Mouse (Mus musculus) layer of hippocampus, adult 9-11 months (tissue): Measurements from ENCODE around the gene Mapre3.
A peak's percentile ranks its signal among the peaks of the same experiment; 100 is the strongest.

Experiments used
- DNase-seq: peaks from one replicate; pipeline ENCODE4 v3.0.0; 2022

Mapre3 gene

DNA sequence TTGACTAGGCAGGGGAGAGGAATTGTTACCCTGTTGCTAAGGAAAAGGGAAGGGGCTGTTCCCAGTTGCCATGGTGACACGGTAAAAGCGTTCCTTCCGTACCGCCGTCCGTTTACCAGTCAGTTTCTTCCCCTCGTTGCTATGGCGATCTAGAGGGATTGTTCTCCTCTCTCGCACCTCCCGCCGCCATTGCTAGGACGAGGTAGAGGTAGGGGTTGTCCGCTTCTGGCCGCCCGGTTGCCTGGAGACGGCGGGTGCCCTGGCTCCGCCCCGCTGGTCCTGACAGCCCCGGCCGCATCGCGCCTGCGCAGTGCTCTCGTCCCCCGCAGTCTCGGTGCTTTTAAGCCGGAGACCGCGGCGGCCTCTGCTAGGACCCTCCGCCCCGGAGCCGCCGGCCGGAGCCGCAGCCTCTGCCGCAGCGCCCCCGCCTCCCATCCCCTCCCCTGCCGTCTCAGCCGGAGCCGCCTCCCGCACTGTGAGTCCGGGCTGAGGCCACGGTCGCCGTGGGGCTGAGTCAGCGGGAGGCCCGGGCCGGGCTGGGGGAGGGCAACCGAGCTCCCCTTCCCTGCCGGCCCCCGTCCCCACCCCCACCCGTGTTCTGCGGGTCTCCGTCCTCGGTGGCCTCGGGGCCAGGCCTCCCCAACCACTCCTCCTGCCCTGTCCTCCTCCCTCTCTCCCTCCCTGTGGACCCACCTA, at the start of gene Mapre3:
Mapre3 (plus strand) TSS at position 218 of the 696 bp plus-strand sequence.
- DNase-seq = peak; percentile 94

GRCm38 (mm10) chr5:30765596-30766370, 48.7 kb upstream of the Mapre3 start:
- no peak for DNase-seq

DNA sequence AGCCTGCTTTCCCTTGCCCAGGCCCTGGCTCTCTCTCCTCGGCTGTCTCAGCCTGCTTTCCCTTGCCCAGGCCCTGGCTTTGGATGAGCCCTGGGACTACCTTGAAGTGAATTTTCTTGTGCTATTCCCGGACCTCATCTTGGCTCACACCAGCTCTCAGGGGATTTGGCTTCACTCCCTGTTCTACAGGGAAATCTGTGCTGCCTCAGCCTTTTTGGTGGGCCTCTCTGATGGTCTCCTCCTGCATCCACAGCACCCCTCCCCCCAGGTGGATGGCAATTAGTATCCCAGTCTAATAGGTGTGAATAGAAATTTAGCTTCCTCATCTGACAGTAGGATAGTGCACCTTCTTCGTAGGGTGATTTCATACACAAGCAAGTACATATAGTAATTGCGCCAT, 46.4 kb upstream of the Mapre3 start:
- DNase-seq = no peak

- no peak for DNase-seq
These were observed 45.8 kb upstream of the Mapre3 start for GRCm38 (mm10) chr5:30768598-30768997.

- no peak for DNase-seq
These were observed 45.4 kb upstream of the Mapre3 start for GRCm38 (mm10) chr5:30769075-30769474.

DNA sequence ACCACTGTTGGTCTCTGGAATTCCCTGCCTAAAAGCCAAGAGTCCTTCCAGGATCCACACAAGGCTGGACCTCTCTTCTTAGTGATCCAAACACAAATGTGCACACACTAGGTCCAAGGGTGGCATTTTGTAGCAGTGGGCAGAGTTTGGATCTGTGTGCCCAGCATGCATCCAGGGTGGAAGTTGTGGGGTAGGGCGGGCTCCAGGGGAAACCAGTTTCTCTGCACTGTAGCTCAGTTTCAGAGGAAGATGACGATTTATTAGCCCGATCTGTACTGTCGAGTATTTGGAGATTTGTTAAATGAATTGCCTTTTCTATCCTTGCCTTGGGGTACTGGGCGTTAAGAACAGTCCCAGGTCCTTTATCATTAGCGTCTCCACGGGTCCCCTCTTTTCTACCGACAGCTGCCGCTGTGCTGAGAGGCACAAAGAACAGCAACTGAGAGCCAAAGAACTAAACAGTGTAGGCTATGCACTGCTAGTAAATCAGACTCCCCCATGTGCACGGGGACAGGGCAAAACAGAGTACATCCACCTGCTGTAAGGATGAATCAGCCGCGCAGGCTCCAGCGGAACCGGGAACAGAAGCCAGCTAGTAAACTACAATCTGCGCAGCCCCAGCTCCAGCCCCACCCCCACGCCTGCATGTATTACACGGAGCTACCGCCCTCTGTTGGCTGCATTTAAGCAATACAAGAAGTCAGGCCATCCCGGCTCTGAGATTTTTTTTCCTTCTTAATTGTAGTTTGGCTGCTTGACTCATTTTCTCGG, 39.7 kb upstream of the Mapre3 start:
- peak; percentile 95 for DNase-seq

DNA sequence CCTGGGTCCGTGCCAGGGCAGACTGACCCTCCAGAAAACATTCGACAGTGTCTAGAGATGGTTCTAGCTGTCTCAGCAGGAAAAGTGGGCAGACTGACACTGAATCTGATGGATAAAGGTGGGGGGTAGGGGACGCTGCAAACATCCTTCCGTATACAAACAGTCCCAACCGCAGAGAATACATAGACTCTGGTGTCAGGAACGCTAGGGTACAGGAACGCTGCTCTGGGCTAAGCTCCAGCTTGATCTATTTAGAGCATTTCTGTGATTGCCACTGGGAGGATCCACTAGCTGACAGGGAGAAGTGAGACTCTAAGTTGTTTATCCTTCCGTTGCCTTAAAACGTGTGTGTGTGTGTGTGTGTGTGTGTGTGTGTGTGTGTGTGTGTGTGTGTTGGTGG, 33.7 kb upstream of the Mapre3 start:
- peak; percentile 61 for DNase-seq

GRCm38 (mm10) chr5:30781147-30781546, 33.3 kb upstream of the Mapre3 start:
- no peak for DNase-seq

DNA sequence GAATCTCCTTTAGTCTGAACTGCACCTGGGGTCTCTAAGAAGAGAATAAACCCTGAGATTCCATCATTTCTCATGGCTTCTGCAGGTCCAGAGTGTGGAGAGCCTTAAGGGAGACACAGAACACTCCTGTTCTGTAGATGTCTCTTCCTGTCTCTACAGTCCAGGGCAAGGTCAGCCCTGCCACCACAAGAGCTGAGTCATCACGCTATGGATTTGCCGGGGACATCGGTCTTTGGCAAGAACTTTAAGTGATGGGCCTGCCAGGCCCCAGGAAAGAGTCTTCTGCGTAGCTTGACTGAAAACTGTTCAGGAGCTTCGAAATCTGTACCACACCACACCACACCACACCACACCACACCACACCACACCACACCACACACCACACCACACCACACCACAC, 27.1 kb upstream of the Mapre3 start:
- no peak for DNase-seq

DNA sequence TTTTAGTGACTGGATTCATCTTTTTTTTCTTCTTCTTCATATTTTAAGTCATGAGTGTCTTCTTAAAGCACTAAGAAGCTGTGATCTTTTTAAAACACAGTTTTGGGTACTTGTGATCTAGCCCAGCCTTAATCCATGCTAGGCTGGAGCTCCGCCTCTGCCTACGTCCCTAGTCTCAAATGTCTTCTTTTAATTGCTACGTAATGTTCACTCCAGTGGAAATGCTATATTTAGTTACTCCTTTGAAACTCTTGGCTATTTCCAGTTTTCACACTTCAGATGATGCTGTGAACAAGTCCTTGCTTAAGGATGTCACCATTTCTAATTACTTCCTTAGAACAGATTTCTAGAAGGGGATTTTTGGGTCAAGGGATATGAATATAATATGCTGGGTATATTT, 24.4 kb upstream of the Mapre3 start:
- DNase-seq = no peak

GRCm38 (mm10) chr5:30796125-30796524, 18.3 kb upstream of the Mapre3 start:
- DNase-seq = peak; percentile 56

DNA sequence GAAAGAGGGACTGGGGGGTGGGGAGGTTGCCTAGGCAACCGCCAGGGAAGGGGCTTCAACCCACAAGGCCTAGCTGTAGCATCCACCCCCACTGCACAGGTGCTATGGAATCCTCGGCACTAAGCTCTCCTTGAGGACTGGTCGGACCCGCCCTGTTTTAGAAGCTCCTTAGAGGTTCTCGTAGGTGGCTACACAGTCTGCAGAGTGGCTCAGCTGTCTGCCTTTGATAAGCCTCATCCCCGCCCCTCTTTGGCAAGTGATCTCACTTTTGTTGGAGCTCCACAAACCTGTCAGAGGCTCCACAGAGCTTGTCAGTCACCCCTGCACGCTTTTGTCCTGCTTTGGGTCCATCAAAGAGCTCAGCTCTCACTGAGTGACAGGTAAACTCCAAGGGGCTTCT, 17.0 kb upstream of the Mapre3 start:
- DNase-seq = no peak

GRCm38 (mm10) chr5:30797982-30798381, 16.5 kb upstream of the Mapre3 start:
- no peak for DNase-seq

DNA sequence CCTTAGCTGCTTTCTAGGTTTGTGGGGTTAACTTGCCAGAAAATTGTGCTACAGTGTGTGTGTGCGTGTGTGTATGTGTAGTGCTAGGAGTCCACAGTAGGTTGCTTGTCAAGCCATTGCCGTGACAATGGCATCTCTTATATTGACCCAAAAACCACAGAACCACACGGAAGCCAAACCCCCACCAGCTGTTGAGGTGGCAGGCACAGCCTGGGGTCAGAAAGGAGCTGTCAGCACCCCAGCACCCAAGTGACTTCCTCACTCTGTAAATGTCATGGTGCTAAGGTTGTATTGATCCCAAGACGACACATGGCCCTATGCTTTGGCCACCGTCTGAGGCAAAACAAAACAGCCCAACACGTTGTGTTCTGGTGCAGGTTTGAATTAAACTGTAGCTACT, 15.5 kb upstream of the Mapre3 start:
- DNase-seq = no peak

DNA sequence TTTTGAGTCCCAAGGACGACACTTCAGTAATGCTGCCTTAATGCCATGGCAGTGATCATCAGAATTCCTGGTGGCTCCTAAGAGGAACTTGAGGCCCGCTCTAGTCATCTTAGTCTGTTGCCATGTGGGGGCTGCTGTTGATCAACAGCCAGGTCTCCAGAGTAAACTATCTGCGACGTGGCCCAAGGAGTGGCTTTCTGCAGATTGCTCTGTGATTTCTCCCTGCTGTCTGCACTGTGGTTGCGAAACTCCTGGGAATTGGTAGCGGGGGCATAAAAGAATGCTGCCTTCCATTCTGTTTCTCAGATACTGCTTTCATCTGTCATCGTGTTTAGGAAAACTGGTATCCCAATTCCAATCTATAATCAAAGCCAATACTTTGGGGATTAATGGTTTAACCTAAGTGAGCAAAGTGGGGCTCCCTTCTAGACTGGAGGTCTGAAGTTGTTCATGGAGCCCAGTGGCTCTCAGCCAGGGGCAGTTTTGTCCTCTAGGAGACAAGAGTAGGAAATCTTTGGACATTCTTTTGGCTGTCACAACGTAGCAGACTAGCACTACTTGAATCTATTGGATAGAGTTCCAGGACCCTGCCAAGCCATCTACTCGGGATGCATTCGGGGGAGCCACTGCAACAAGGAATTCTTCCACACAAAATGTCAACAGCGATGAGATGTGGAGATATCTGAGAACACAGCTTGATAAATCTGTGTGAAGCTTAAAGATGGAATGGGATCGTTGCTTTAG, 11.5 kb upstream of the Mapre3 start:
- DNase-seq = no peak

GRCm38 (mm10) chr5:30806106-30806505, 8.3 kb upstream of the Mapre3 start:
- peak; percentile 71 for DNase-seq

GRCm38 (mm10) chr5:30815120-30815465, 652 bp downstream of the Mapre3 start:
- DNase-seq = no peak

GRCm38 (mm10) chr5:30816261-30816791, 1.9 kb downstream of the Mapre3 start:
- no peak for DNase-seq

DNA sequence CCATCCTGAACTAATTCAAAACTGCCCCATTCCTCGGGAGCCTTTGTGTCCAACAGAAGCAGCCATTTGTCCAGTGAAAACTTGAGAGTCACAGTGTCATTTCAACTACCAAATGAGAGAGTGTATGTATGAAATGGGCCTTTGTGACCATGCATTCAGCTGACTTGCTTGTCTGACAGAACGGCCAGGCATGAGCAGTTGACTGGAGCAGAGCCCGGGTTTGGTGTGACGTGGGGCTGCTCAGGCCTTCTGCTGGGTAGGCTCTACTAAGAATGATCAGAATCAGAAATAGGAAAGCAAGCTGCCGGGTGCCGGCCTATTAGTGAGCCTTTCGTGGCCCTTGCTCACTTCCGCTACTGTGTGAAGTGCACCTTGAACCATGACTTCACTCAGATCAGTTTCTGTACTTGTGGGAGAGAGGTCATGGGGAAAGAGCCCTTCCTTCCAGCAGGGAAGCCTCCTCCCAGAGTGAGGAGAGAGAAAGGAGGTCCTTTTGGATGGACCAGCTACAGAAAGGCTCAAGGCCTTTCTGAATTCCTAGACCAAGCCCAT, 4.4 kb downstream of the Mapre3 start:
- DNase-seq = peak; percentile 73

DNA sequence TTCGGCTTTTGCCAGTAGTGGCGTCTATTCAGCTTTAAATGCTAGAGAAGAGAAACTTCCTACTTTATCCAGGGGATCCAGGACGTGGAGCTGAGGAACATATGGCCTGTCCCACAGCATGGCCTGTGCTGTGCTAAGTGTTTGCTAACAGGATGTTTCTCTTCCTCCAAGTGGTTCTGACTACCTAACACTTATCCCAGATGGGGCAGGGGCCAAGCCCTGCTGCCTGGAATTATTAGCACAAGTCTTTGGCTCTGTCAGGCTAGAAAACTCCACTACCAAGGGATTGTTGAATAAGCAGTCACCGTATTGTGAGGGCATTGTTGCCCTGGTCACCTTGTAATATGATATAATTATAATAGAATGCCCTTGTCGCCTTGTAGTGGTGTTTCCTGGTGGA, 8.2 kb downstream of the Mapre3 start:
- no peak for DNase-seq

GRCm38 (mm10) chr5:30823091-30823490, 8.7 kb downstream of the Mapre3 start:
- DNase-seq = no peak
